Mouse (Mus musculus): ENCODE measurements around the gene Gm20388.

DNA sequence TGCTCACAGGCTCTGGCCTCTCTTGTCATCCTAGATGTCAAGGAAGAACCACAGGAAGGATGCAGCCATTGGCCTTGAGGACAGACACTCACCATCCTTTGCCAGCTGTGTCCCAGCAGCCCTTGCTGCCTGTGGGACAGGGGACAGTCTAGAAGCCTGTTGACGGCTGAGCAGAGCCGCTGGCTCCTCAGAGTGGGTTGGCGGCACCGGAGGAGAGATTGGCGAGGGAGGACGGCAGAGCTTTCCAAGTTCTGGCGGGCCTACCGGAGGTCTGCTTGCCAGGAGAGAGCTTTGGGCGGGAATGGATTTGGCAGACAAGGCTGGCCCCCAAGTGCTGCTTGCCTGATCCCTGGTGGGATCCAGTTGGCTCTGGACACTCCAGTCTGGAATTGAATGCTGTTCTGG is 483.2 kb downstream of the Gm20388 start:
- TF ChIP-seq POLR2A (IDR thresholded peaks at IDR 0.05; ENCODE audit: low read depth, low read length): no peak
- TF ChIP-seq CTCF (conservative IDR thresholded peaks at IDR 0.05; ENCODE audit: insufficient read depth, insufficient read length, low read depth, low read length): no peak

All from kidney, adult 2 months (tissue).